Mouse (Mus musculus) CD4-positive, CD25-positive, alpha-beta regulatory T cell (primary cell): ENCODE measurements around the gene Sprr2f. TPM values are rescaled to one million over a fixed set of nuclear protein-coding genes. Genes with fewer than 3 reads are reported as not detected.

Experiments used
- polyA plus RNA-seq: library from polyadenylated mRNA; unstranded; fragments of 100-300 nt; shearing (Covaris generic); gene quantifications from one replicate; pipeline ENCODE4 v1.2.1, GENCODE M21; 2017

Sprr2f gene
- not detected for polyA plus RNA-seq

GRCm38 (mm10) chr3:92364887-92365286 is at the start of gene Sprr2f:
Gene Sprr2f (plus strand): TSS chr3:92365187.

DNA sequence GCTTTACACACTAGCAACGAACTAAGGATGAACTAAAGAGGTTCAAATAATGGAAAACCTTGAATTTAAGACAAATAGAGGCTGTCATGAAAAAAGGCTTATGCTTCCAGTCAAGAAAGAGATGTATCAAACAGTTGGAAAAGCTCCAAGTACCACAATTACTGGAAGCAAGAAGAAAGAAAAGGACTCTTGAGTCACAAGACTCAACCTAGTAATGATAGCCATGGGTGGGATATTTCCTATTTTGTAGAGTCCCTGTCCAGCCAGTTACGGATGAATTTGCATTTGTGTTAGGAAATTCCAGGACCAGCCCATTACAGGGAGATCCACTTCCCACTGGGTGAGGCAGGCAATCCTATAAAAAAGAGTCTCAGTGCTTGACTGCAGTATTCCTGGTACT is 48.7 kb upstream of the Sprr2f start, which contains the start of gene Sprr2b:
Sprr2b (plus strand) TSS at position 301 of the 400 bp plus-strand sequence.

GRCm38 (mm10) chr3:92338840-92339239 is 26.1 kb upstream of the Sprr2f start, which contains the start of gene Sprr2d:
Gene Sprr2d (plus strand): TSS chr3:92339140.

DNA sequence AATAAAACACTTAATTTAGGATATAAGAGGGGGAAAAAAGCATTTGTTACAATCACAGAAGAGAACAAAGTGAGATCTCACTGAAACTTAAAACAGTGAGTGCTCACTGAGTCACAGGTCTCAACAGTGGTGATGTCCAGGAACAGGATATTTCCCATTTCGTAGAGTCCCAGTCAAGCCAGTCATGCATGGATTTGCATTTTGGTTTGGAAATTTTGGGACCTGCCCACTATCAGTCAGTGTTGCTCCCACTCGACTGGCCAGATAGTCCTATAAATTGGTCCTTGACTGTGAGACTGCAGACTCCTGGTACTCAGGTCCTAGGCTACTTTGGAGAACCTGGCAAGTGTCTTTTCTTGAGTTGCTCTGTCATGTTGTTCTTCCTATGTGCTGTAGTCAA is 13.1 kb upstream of the Sprr2f start, which contains the start of gene Sprr2e:
Sprr2e (plus strand) TSS at position 301 of the 400 bp plus-strand sequence.

GRCm38 (mm10) chr3:92385385-92385784 is 20.4 kb downstream of the Sprr2f start, which contains the start of gene Sprr2h:
Gene Sprr2h (plus strand): TSS chr3:92385685.

DNA sequence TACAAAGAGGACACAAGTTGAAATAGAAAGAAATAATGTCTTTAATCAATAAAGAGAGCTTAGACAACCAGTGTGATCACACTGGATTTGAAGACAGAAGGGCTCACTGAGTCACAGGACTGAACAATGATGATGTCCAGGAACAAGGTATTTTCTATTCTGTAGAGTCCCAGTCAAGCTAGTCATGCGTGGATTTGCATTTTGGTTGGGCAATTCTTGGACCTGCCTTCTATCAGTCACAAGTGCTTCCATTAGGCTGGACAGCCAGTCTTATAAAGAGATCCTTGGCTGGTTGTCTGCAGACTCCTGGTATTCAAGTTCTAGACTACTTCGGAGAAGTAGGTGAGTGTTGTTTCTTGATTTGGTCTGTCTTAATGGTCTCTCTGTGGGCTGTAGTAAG is 42.7 kb downstream of the Sprr2f start, which contains the start of gene Sprr2i:
Sprr2i (plus strand) TSS at position 301 of the 400 bp plus-strand sequence.

Other genes with a start within 250 kb of the Sprr2f start
- gene Prr9, start 241.2 kb upstream of the Sprr2f start, polyA plus RNA-seq = not detected
- gene Lelp1, start 222.4 kb upstream of the Sprr2f start, polyA plus RNA-seq = not detected
- not detected for gene Sprr2a1, start 149.4 kb upstream of the Sprr2f start, polyA plus RNA-seq
- not detected for gene Sprr2a2, start 149.3 kb upstream of the Sprr2f start, polyA plus RNA-seq
- not detected for gene Sprr2a3, start 79.8 kb upstream of the Sprr2f start, polyA plus RNA-seq
- gene Sprr2b, start 48.6 kb upstream of the Sprr2f start, polyA plus RNA-seq = not detected
- not detected for gene Sprr2d, start 26.0 kb upstream of the Sprr2f start, polyA plus RNA-seq
- not detected for gene Sprr2e, start 13.0 kb upstream of the Sprr2f start, polyA plus RNA-seq
- gene Sprr2h, start 20.5 kb downstream of the Sprr2f start, polyA plus RNA-seq = not detected
- gene Sprr2i, start 42.8 kb downstream of the Sprr2f start, polyA plus RNA-seq = not detected
- not detected for gene Sprr2j-ps, start 52.9 kb downstream of the Sprr2f start, polyA plus RNA-seq
- gene Gm9774, start 64.2 kb downstream of the Sprr2f start, polyA plus RNA-seq = 24.6 TPM
- not detected for gene Sprr2k, start 67.4 kb downstream of the Sprr2f start, polyA plus RNA-seq
- not detected for gene Sprr1b, start 73.6 kb downstream of the Sprr2f start, polyA plus RNA-seq
- not detected for gene Sprr3, start 93.5 kb downstream of the Sprr2f start, polyA plus RNA-seq
- gene Sprr1a, start 120.7 kb downstream of the Sprr2f start, polyA plus RNA-seq = not detected
- gene Sprr4, start 135.3 kb downstream of the Sprr2f start, polyA plus RNA-seq = not detected
- not detected for gene 2310046K23Rik, start 169.3 kb downstream of the Sprr2f start, polyA plus RNA-seq
- not detected for gene Ivl, start 208.5 kb downstream of the Sprr2f start, polyA plus RNA-seq
- not detected for gene Smcp, start 223.8 kb downstream of the Sprr2f start, polyA plus RNA-seq
- not detected for gene 2210017I01Rik, start 242.3 kb downstream of the Sprr2f start, polyA plus RNA-seq